Mouse (Mus musculus) 3T3-L1 (cell line): Measurements from ENCODE around the gene Flnc.

ENCODE experiments used
- DNase-seq: peaks from one replicate; pipeline ENCODE4 v3.0.0-alpha.2; 2015; ENCODE audit warnings: low read depth, low spot score

Gene Flnc

DNA sequence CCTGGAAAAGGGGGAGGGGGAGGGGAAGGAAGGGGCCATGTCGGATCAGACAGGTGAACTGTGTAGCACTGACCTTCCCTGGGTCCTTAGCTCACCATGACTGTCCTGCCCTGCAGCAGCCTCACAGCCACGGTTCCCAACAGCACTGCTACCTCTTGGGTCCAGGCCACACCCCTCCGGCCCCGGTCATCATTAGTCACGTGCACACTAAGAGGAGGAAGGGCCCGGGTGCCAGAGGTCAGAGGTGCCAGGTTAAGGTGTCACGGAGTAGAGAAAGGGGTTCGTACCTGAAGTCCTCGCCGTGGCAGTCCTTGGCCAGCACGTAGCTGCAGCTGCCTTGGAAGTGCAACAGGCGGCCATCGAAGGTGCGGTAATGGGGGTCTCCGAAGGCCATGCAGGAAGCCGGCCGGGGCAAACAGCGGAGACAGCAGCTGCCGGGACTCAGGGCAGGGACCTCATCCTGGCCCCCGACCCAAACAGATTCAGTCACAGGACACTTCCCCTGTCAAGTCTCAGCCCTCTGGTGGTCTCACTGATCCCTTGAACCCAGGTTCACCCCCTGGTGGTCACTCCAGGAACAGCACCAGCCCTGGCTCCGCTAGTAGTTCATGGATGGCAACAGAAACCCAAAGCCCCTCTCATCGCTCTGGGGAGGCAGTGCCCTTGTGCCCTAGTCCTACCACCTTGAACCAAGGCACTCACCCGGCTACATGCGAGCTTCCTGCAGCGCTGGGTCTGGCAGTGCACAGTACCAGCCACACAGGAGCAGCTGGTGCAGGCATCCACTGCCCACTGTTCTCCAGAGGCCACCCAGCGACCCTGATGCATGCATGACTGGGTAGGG, 51.9 kb downstream of the Flnc start:
- peak; percentile 41 for DNase-seq

DNA sequence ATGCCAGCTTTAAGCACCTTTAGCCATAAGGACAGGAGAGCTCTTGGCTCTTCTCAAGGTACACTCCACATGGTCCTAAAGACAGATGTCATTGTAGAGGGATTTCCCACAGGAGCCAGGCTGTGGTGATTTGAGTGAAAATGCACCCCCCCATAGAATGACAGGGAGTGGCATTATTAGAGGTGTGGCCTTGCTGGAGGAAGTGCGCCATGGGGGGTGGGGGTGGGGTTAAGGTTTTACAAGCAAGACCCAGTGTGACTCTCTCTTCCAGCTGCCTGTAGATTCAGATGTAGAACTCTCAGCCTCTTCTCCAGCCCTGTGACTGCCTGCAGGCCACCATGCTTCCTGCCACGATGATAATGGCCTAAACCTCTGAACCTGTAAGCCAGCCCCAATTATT, 52.9 kb downstream of the Flnc start:
- DNase-seq, result no peak

DNA sequence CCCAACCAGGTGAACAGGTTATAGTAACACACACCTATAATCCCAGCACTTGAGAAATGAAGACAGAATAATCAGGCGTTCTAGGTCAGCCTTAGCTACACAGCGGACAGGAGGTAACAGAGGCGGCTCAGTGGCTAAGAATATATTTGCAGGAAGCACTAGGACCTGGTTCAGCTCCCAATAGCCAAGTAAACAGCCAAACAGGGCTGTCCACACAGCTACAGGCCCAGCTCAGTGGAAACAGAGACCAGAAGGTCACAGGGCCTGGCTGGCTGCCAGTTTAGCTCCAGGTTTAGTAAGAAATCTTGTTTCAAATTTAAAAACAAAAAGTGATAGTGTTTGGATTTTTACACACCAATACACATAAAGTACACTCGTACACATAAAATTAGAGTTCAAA, 61.0 kb downstream of the Flnc start:
- DNase-seq, result peak; percentile 20

DNA sequence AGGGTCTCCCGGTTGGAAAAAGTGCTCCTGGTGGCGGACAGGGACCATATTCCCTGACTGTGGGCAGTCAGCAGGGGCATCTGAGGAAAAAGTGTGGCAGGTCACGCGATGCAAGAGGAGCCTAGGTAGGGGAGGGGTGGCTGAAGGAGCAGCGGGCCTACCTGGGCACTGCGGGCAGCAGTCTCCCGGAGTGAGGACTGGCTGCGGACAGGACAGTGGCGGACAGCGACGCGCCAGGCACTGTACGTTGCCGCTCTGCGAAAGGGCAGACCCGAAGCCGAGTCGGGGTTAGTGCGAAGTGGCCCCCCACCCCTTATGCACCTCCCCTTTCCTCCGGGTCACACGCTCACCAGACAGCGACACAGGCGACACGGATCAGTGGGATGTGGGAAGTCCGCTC, 63.2 kb downstream of the Flnc start:
- no peak for DNase-seq

DNA sequence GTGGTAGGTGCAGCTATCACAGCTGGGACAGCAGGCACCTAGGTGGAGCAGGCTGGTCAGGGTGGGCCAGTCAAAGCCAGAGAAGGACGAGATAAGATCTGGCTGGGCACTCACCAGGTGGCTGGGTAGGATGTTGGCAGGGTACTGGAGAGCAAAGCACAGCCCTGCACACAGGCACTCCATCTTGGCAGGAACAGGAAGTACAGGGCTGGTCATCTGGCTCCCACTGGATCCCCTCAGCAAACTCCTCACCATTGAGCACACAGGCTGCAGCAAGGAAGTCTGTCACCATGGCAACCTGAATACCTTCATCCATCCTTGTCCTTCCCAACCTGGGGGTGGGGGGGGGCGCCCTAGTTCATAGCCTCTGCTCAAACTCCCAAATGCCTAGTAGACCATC, 64.7 kb downstream of the Flnc start:
- DNase-seq, result no peak

DNA sequence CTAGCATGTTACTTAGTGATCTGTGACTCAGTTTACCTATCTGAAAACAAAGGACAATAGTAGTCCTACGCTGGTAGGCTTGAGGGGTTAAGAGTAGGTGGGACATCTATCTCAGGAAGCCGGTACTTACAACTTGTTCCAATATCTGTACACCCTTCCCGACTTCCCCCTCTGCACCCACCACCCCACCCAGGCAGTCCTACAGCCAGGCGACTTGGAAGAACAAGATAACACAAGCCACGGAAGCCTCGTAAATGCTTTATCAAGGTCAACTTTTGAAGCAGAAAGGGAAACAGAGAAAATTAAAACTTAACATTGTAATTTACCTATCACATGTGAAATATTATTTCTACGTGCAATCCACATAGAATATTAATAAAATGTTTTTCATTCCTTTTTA, 67.1 kb downstream of the Flnc start:
- DNase-seq, result no peak

DNA sequence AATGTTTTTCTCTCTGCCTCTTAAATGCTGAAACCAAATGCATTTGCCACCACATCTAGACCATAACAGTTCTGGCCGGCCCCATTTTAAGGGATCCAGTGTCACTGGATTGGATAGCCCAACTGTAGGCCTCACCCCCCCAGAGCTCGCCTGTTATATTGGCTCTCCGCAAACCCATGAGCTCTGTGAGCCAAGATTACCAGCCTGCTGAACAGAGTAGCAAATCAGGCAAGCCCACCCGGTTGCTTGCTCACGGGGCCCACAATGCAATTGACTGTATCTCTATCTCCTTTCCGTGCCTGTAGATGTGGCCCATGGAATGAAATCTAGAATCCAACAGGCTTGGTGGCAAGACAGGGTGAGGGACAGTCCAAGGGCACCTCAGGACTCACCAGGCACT, 67.8 kb downstream of the Flnc start:
- DNase-seq, result no peak

DNA sequence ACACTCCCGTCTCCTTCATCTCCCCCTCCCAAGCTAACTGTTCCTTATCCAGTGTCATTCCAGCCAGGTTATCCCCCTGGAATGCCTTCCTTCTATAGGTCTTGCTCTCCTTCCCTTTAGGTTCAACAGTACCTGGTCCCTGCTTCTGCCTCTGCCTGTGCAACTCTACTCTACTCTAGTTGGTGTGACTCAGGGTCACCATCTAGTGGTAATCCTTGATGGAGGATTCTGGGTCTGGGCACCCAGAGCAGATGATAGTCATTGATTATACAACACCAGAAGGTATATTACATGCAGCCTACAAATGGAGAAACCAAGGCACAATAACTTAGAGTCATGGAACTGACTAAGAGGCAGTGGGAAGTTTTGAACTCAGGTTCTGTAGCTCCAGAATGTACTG, 68.5 kb downstream of the Flnc start:
- DNase-seq, result peak; percentile 53

DNA sequence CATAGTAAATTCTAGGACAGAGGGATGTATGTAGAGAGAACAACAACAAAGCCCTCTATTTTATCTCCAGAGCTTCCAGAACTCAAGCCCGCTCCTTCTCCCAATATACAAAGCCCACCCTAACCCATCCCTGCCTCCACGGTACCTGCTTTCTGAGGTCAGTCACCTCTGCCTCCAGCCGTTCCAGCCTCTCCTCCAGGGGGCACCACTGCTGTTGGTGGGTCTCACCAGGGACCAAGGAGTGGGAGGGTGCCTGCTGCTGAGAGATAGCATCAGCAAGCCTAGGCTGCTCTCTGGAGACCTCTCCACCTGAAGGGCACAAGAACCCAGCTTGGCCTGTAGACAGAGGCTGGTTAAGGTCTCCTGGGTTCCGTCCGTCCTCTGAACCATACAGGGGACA, 72.4 kb downstream of the Flnc start:
- DNase-seq, result no peak

DNA sequence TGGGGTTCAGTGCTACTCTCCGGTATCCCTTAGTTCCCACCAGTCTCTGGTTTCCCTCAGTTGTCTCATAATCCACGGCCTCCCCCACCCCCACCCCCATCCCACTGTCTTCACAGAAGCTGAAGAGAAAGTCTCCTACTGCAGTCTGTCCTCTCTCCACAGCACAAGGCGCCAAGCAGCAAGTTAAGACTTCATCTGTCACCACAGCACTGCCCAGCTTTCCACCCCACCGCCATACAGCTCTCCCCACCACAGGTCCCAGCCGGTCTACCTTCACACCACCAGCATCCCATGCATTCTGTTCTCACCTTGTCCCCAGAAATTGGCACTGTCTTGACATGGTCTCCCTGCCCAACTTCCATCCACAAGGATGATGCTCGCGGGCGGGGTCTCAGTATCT, 73.8 kb downstream of the Flnc start:
- no peak for DNase-seq

DNA sequence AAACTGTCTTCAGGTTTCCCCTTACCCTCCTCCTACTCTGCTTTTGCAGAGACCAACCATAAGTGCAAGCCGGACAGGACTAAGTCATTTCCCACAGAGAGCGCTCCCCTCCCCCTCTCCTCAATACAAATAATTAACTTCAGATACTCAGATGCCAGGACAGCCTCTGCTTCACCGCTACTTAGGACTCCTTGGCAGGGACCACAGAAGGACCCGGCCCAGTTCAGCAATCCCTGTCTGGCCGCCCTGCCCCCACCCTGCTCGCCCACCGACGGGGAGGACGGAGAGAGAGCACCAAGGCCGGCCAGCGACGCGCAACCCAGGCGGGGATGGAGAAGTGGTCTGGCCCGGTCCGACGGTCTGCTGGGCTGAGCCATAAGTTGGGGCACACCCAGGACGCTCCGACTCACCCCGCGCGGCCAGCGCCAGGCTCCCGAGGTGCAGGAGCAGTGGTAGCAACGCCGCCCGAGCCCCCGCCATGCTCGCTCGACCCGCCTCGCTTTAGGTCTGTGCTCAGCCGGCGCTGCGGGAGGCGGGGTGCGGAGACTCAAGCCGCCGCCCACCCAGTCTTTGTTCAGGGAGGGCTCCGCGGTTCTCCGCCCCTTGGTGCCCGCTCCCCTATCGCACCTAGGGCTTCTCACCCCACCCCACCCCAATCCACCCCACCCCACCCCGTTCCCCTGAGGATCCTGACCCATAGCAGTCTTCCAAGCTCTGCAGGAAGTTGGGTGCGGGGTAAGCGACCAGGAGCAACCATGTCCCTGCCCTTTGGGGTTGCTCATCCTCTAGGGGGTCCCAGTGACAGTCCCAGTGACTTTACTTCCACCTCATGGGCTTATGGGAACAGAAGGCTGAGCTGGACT, 74.6 kb downstream of the Flnc start, which contains the start of gene Kcp:
Gene Kcp, minus strand, starts transcription at position 506 of the 863 bp plus-strand sequence.
- no peak for DNase-seq

DNA sequence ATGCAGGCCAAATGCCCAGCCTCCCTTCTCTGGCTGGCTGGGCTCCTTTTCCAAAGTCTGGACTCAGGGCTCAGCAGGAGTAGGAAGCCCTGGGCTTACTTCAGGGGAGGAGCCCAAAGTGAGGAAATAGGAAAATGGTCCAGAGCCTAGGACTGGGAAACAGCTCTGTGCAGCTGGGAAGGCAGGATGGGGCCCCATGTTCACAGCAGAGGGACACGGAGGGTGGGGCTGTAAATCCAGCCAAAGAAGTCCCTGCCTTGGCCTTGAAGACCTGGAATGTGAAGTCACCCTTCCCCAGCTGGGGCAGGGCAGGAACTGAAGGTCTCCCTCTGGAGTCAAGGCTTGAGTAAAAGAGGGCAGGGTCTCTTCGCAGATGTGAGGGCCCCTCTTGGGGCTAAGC, 76.0 kb downstream of the Flnc start:
- DNase-seq, result no peak
